10 mouse cellular contexts compared by ENCODE assay signal in the genomic region with DNA sequence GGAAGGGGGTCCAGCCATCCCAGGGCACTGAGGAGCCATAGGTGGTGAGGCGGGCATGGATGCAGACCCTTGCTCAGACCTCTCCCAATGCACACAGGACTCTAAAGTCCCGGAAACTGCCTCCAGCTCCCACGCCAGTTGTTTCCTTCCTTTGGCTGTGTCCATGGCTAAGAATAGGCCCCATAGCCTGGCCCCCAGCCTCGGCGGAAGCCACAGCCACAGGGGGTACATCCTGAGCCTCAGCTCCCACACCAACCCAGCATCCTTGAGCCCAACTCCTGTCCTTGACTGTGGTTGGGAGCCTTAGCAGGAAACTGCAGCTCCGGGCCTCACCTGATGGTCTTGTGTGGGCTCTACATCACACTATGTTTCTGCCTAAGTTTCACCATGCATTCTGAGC. TPM values are rescaled to one million over a fixed set of nuclear protein-coding genes. Genes with fewer than 3 reads are reported as not detected.
A peak's percentile ranks its signal among the peaks of the same experiment; 100 is the strongest.
DNase-seq lines count a peak whose midpoint lies in the region; ATAC-seq and TF ChIP-seq lines count a peak whose summit lies in the region.
"Had no signal": no experiment of that assay in that cellular context is flagged by ENCODE, and none has a peak within 500 bp of the region (broad histone marks: within the 10 kb centered on the region; RNA-seq: fewer than 3 reads in every experiment).

No protein-coding gene starts in this region.

- ATAC-seq in heart, embryonic 15.5 days (replicated peaks; ENCODE audit: insufficient number of reproducible peaks, insufficient read depth, low FRiP score, low read depth): 0 out of 2 replicates have a peak, but pooled peaks have one; percentile 3
- no peak for ATAC-seq in inflammation-experienced regulatory T-cells, adult 6 months

- no peak for TF ChIP-seq CTCF in liver, adult 2 months (IDR thresholded peaks at IDR 0.05; ENCODE audit: low read depth, low read length)
- TF ChIP-seq CTCF in olfactory bulb, adult 2 months (IDR thresholded peaks at IDR 0.05; ENCODE audit: insufficient read depth, low read depth, low read length): no peak

- peak overlapping the region; percentile 2; the same call in 1 of the 2 replicates for H3K4me2 ChIP-seq in heart, embryonic 15.5 days

- H3K4me1 ChIP-seq in liver, adult 2 months (ENCODE audit: control insufficient read depth, insufficient read depth, low read length): peaks cover under 1% of the 10 kb centered on the region
- H3K4me1 ChIP-seq in heart, embryonic 15.5 days (replicated peaks): peaks cover 55% of the 10 kb centered on the region
- H3K4me1 ChIP-seq in olfactory bulb, adult 2 months (ENCODE audit: control insufficient read depth, insufficient read depth, low read length): peaks cover 5% of the 10 kb centered on the region; the same call in 1 of the 2 replicates

- H3K4me3 ChIP-seq in liver, adult 2 months (ENCODE audit: insufficient read depth, low read depth, low read length): no peak overlapping the region
- H3K4me3 ChIP-seq in heart, embryonic 15.5 days: no peak overlapping the region
- no peak overlapping the region for H3K4me3 ChIP-seq in olfactory bulb, adult 2 months (ENCODE audit: insufficient read depth, low read depth, low read length)

- DNase-seq in liver, adult 2 months (ENCODE audit: extremely low read depth, low read depth, low spot score): no peak
- DNase-seq in liver: no peak
- DNase-seq in kidney, postnatal 14 days: peak; percentile 80
- DNase-seq in c-Kit-positive CD71-positive TER-119-positive erythroid progenitor cells, embryonic 14.5 days (ENCODE audit: low spot score): no peak
- no peak for DNase-seq in spleen, adult 18-20 months

- peak overlapping the region; percentile 47 for H3K27ac ChIP-seq in liver, adult 2 months (replicated peaks; ENCODE audit: insufficient read depth, low read depth, low read length)
- H3K27ac ChIP-seq in heart, embryonic 15.5 days: peak overlapping the region; percentile 50
- peak overlapping the region; percentile 20; the same call in 1 of the 2 replicates for H3K27ac ChIP-seq in olfactory bulb, adult 2 months (ENCODE audit: insufficient read depth, low read depth, low read length)
- H3K27ac ChIP-seq: macrophage had no signal

- H3K27me3 ChIP-seq in liver, adult 2 months (ENCODE audit: control insufficient read depth, insufficient read depth, low read length): no peaks in the 10 kb centered on the region
- H3K27me3 ChIP-seq in heart, embryonic 15.5 days: no peaks in the 10 kb centered on the region

- H3K9ac ChIP-seq in liver, adult 2 months (ENCODE audit: low read depth, low read length): no peak overlapping the region
- H3K9ac ChIP-seq in heart, embryonic 15.5 days: no peak overlapping the region

- H3K36me3 ChIP-seq in liver, adult 2 months (ENCODE audit: control insufficient read depth, insufficient read depth, low read length): peaks cover 7% of the 10 kb centered on the region
- peaks cover 45% of the 10 kb centered on the region for H3K36me3 ChIP-seq in heart, embryonic 15.5 days

- H3K9me3 ChIP-seq in heart, embryonic 15.5 days (replicated peaks): no peaks in the 10 kb centered on the region

- peaks cover 6% of the 10 kb centered on the region; the same call in 1 of the 2 replicates for H3K79me2 ChIP-seq in liver, adult 2 months (ENCODE audit: control insufficient read depth, insufficient read depth, low read length)

- 65% methylated on average over 6 of the region's 6 CpGs for WGBS in liver, adult 2 months
- WGBS in heart, embryonic 15.5 days: 60% methylated on average over 6 of the region's 6 CpGs
- 72% methylated on average over 6 of the region's 6 CpGs for WGBS in olfactory bulb, adult 2 months

- TF ChIP-seq POLR2A in liver, adult 2 months (IDR thresholded peaks at IDR 0.05; ENCODE audit: extremely low read depth, insufficient read depth, low read length): no peak
- TF ChIP-seq POLR2A in olfactory bulb, adult 2 months (IDR thresholded peaks at IDR 0.05; ENCODE audit: insufficient read depth, low read depth, low read length): no peak

RNA-seq across cellular contexts. Expression of a gene that starts 1.7 kb away (rescaled TPM):
- 0.37 and 0.81 TPM in 2 replicates for total RNA-seq in liver, adult 2 months (2014; rRNA removed)
- 3.8 and 4.0 TPM in 2 replicates for polyA plus RNA-seq in liver, adult 2 months (2012; rRNA removed)
- 11.3 and 17.9 TPM in 2 replicates for polyA plus RNA-seq in heart, embryonic 15.5 days (2015; fragmentation: Nextera tagmentation; extraction: Ambion mirVana)
- polyA plus RNA-seq in olfactory bulb, adult 2 months (2012; ENCODE audit: insufficient read depth, insufficient read length, low replicate concordance, missing spikeins): not detected in 2 replicates
- polyA plus RNA-seq in inflammation-experienced regulatory T-cells, adult 6 months (2017; shearing (Covaris generic)): 10 to 100 TPM in 2 of 3 experiments, 1 to 10 TPM in 1; 10.0 to 21.7 (median 17.0) TPM
- total RNA-seq: MEL had no signal
- polyA plus RNA-seq: macrophage had no signal

RNA-seq across cellular contexts. Expression of a gene that starts 6.0 kb away (rescaled TPM):
- 5.0 and 5.7 TPM in 2 replicates for total RNA-seq in liver, adult 2 months (2014; rRNA removed)
- 12.8 and 14.1 TPM in 2 replicates for polyA plus RNA-seq in liver, adult 2 months (2012; rRNA removed)
- 23.5 and 34.1 TPM in 2 replicates for polyA plus RNA-seq in heart, embryonic 15.5 days (2015; fragmentation: Nextera tagmentation; extraction: Ambion mirVana)
- not detected in 2 replicates for polyA plus RNA-seq in olfactory bulb, adult 2 months (2012; ENCODE audit: insufficient read depth, insufficient read length, low replicate concordance, missing spikeins)
- polyA plus RNA-seq in inflammation-experienced regulatory T-cells, adult 6 months (2017; shearing (Covaris generic)): 1 to 10 TPM; 2.9 to 6.5 (median 4.1) TPM

RNA-seq across cellular contexts. Expression of a gene that starts 16.2 kb away (rescaled TPM):
- under 0.01 and 0.27 TPM in 2 replicates for total RNA-seq in liver, adult 2 months (2014; rRNA removed)
- polyA plus RNA-seq in liver, adult 2 months (2012; rRNA removed): 0.51 and 0.57 TPM in 2 replicates
- 0.04 TPM in 1 of 2 replicates, not detected in the other for polyA plus RNA-seq in heart, embryonic 15.5 days (2015; fragmentation: Nextera tagmentation; extraction: Ambion mirVana)
- not detected in 2 replicates for polyA plus RNA-seq in olfactory bulb, adult 2 months (2012; ENCODE audit: insufficient read depth, insufficient read length, low replicate concordance, missing spikeins)
- under 1 TPM in 1 of 3 experiments, not detected in 2; 0.12 TPM for polyA plus RNA-seq in inflammation-experienced regulatory T-cells, adult 6 months (2017; shearing (Covaris generic))
- total RNA-seq: MEL had no signal
- polyA plus RNA-seq: macrophage had no signal

RNA-seq across cellular contexts. Expression of a gene that starts 23.4 kb away (rescaled TPM):
- total RNA-seq in liver, adult 2 months (2014; rRNA removed): 9.9 and 10.8 TPM in 2 replicates
- polyA plus RNA-seq in liver, adult 2 months (2012; rRNA removed): 48.1 and 54.0 TPM in 2 replicates
- 82.8 and 83.4 TPM in 2 replicates for polyA plus RNA-seq in heart, embryonic 15.5 days (2015; fragmentation: Nextera tagmentation; extraction: Ambion mirVana)
- not detected in 2 replicates for polyA plus RNA-seq in olfactory bulb, adult 2 months (2012; ENCODE audit: insufficient read depth, insufficient read length, low replicate concordance, missing spikeins)
- polyA plus RNA-seq in inflammation-experienced regulatory T-cells, adult 6 months (2017; shearing (Covaris generic)): 10 to 100 TPM; 17.1 to 20.4 (median 17.8) TPM

RNA-seq across cellular contexts. Expression of a gene that starts 30.4 kb away (rescaled TPM):
- total RNA-seq in liver, adult 2 months (2014; rRNA removed): 5.3 and 7.4 TPM in 2 replicates
- polyA plus RNA-seq in liver, adult 2 months (2012; rRNA removed): 12.8 and 13.4 TPM in 2 replicates
- polyA plus RNA-seq in heart, embryonic 15.5 days (2015; fragmentation: Nextera tagmentation; extraction: Ambion mirVana): 11.7 and 22.3 TPM in 2 replicates
- not detected in 2 replicates for polyA plus RNA-seq in olfactory bulb, adult 2 months (2012; ENCODE audit: insufficient read depth, insufficient read length, low replicate concordance, missing spikeins)
- 1 to 10 TPM; 1.6 to 2.1 (median 1.9) TPM for polyA plus RNA-seq in inflammation-experienced regulatory T-cells, adult 6 months (2017; shearing (Covaris generic))
